Mouse (Mus musculus): ENCODE measurements around the gene Tmem150a. TPM values are rescaled to one million over a fixed set of nuclear protein-coding genes. Genes with fewer than 3 reads are reported as not detected.
A peak's percentile ranks its signal among the peaks of the same experiment; 100 is the strongest.

Gene Tmem150a
- polyA plus RNA-seq, 1 experiment from 2014 or later = 50.6 TPM

DNA sequence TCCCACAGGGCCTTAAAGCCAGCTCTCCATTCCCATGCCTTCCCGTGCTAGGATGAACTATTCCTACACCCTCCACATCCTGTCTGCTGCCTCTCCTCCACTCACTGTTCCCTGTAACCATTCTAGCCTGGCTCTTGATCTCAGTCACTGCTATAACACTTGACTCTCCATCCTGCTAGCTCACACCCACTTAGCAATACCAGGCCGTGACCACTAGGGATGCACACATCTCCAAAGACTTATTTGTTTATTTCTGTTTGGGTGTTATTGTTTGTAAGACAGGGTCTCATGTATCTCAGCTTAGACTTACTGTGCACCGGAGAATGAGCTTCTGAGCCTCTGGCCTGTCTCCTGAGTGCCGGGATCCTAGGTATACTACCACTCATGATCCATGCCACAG is 14.3 kb downstream of the Tmem150a start:
- H3K27me3 ChIP-seq (ENCODE audit: insufficient read depth, low read length) = no peaks in the 10 kb centered on the region
- no peak overlapping the region for H3K27ac ChIP-seq
- H3K9ac ChIP-seq (ENCODE audit: low read depth, low read length) = no peak overlapping the region
- H3K36me3 ChIP-seq (ENCODE audit: insufficient read depth, low read length) = no peaks in the 10 kb centered on the region
- H3K4me2 ChIP-seq (ENCODE audit: low read length) = no peak overlapping the region
- DNase-seq (ENCODE audit: low spot score) (no peak), ATAC-seq (replicated peaks; ENCODE audit: low FRiP score, low read depth) (no peak)
- H3K4me3 ChIP-seq (replicated peaks; ENCODE audit: low read depth, low read length) = no peak overlapping the region
- WGBS = 80% methylated on average over 4 of the region's 4 CpGs
- peaks cover 8% of the 10 kb centered on the region; the same call in 1 of the 2 replicates for H3K4me1 ChIP-seq (replicated peaks; ENCODE audit: insufficient read depth, low read length)
- no peaks in the 10 kb centered on the region for H3K9me3 ChIP-seq (replicated peaks; ENCODE audit: low read length)
- peak; percentile 15; the same call in 1 of the 2 replicates for TF ChIP-seq CTCF (IDR thresholded peaks at IDR 0.05; ENCODE audit: low read depth)

DNA sequence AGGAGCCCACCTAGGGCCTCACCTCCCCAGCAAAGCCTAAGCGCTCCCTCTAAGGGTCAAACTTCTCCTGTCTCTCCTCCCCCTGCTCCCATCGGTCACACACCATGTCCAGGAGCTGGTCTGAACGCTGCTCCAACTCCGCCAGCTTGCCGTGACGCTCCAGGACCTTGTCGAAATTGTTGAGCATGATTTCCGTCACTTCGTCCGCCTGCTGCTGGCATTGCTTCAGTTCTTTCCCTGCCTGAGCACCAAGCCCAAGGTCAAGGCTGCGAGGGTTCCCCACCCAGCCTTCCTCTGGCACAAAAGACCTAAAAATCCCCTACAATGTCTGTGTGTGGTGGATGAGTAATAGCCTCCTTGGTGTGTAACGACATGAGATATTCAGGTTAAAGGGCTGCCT is 14.8 kb downstream of the Tmem150a start:
- DNase-seq (ENCODE audit: low spot score) (no peak), ATAC-seq (replicated peaks; ENCODE audit: low FRiP score, low read depth) (no peak)
- 73% methylated on average over 12 of the region's 12 CpGs for WGBS
- Histone ChIP-seq H3K27me3 (ENCODE audit: insufficient read depth, low read length) (no peaks in the 10 kb centered on the region), H3K36me3 (ENCODE audit: insufficient read depth, low read length) (no peaks in the 10 kb centered on the region), H3K4me2 (ENCODE audit: low read length) (no peak overlapping the region), H3K9ac (ENCODE audit: low read depth, low read length) (no peak overlapping the region), H3K4me3 (replicated peaks; ENCODE audit: low read depth, low read length) (no peak overlapping the region), H3K4me1 (replicated peaks; ENCODE audit: insufficient read depth, low read length) (peaks cover 8% of the 10 kb centered on the region; the same call in 1 of the 2 replicates), H3K27ac (no peak overlapping the region), H3K9me3 (replicated peaks; ENCODE audit: low read length) (no peaks in the 10 kb centered on the region)
- no peak for TF ChIP-seq CTCF (IDR thresholded peaks at IDR 0.05; ENCODE audit: low read depth)

DNA sequence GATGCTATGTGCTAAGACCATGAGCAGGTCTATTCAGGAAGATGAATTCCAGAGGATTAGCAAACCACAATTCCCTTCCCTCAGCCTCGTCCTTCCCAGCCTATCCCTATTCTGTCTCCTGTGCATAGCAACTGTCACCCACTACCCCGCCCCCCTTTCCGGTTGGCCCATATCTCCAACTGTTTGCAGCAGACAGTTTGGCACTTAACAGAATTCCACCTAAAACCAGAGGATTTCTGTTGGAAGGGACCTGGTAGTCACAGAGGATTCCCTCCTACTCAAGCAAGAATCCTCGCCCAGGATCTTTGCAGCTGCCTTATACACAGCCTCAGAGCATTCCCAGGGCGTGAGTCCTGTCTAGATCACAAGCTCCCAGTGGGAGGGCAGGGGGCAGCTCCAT is 15.9 kb downstream of the Tmem150a start:
- Histone ChIP-seq H3K27ac (no peak overlapping the region), H3K27me3 (ENCODE audit: insufficient read depth, low read length) (no peaks in the 10 kb centered on the region), H3K4me3 (replicated peaks; ENCODE audit: low read depth, low read length) (no peak overlapping the region), H3K9me3 (replicated peaks; ENCODE audit: low read length) (no peaks in the 10 kb centered on the region), H3K4me1 (replicated peaks; ENCODE audit: insufficient read depth, low read length) (peaks cover 8% of the 10 kb centered on the region; the same call in 1 of the 2 replicates), H3K4me2 (ENCODE audit: low read length) (no peak overlapping the region), H3K9ac (ENCODE audit: low read depth, low read length) (no peak overlapping the region), H3K36me3 (ENCODE audit: insufficient read depth, low read length) (no peaks in the 10 kb centered on the region)
- no peak for TF ChIP-seq CTCF (IDR thresholded peaks at IDR 0.05; ENCODE audit: low read depth)
- ATAC-seq (replicated peaks; ENCODE audit: low FRiP score, low read depth) (no peak), DNase-seq (ENCODE audit: low spot score) (peak; percentile 57)
- WGBS = 45% methylated on average over 5 of the region's 5 CpGs

DNA sequence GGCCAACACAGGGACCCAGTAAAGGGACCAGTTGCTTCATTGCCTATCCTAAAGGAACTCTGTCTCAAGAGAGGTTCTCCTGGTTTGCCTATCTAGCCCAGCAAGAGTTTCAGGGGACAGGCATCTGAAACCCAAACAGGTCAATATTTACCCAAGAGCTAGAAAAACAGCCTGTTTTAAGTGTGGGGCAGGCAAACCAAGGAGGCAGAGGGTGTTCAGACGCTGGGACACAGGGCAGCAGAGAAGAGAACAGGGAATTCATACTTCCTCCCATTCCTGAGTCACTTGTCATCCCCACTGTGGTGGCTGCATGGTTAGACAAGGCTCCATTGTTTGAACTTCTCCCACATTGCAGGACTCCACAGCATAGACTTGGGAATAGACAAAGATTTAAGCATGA is 16.3 kb downstream of the Tmem150a start:
- 25% methylated on average over 1 of the region's 1 CpGs for WGBS
- no peak overlapping the region for H3K4me3 ChIP-seq (replicated peaks; ENCODE audit: low read depth, low read length)
- no peak for DNase-seq (ENCODE audit: low spot score)
- H3K36me3 ChIP-seq (ENCODE audit: insufficient read depth, low read length) = no peaks in the 10 kb centered on the region
- no peak overlapping the region for H3K4me2 ChIP-seq (ENCODE audit: low read length)
- no peak for TF ChIP-seq CTCF (IDR thresholded peaks at IDR 0.05; ENCODE audit: low read depth)
- no peak overlapping the region for H3K9ac ChIP-seq (ENCODE audit: low read depth, low read length)
- no peaks in the 10 kb centered on the region for H3K9me3 ChIP-seq (replicated peaks; ENCODE audit: low read length)
- H3K27me3 ChIP-seq (ENCODE audit: insufficient read depth, low read length) = no peaks in the 10 kb centered on the region
- H3K4me1 ChIP-seq (replicated peaks; ENCODE audit: insufficient read depth, low read length) = peaks cover 8% of the 10 kb centered on the region; the same call in 1 of the 2 replicates
- no peak overlapping the region for H3K27ac ChIP-seq
- no peak for ATAC-seq (replicated peaks; ENCODE audit: low FRiP score, low read depth)

DNA sequence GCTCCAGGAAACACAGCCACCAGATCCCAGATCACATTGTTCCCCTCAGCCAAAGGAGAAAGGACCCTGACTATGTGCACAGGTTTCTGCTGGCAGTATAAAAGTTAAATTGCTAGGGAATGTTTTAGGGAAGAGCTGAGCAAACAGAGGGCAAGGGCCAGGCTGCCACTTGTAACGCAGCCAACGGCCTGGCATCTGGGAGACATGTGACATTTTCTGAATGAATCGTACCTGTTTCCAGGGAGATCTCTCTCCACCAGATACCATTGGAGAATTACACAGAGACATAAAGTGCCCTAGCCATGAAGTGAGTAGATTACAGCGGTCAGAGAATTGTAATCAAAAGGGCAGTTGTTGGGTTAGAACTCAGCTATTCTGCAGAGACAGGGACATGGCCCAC is 17.9 kb downstream of the Tmem150a start:
- no peak overlapping the region for H3K4me3 ChIP-seq (replicated peaks; ENCODE audit: low read depth, low read length)
- H3K9me3 ChIP-seq (replicated peaks; ENCODE audit: low read length) = no peaks in the 10 kb centered on the region
- peaks cover 8% of the 10 kb centered on the region; the same call in 1 of the 2 replicates for H3K4me1 ChIP-seq (replicated peaks; ENCODE audit: insufficient read depth, low read length)
- DNase-seq (ENCODE audit: low spot score) (no peak), ATAC-seq (replicated peaks; ENCODE audit: low FRiP score, low read depth) (no peak)
- H3K36me3 ChIP-seq (ENCODE audit: insufficient read depth, low read length) = no peaks in the 10 kb centered on the region
- no peaks in the 10 kb centered on the region for H3K27me3 ChIP-seq (ENCODE audit: insufficient read depth, low read length)
- TF ChIP-seq CTCF (IDR thresholded peaks at IDR 0.05; ENCODE audit: low read depth) = no peak
- 84% methylated on average over 4 of the region's 4 CpGs for WGBS
- H3K27ac ChIP-seq = no peak overlapping the region
- no peak overlapping the region for H3K4me2 ChIP-seq (ENCODE audit: low read length)
- H3K9ac ChIP-seq (ENCODE audit: low read depth, low read length) = no peak overlapping the region

DNA sequence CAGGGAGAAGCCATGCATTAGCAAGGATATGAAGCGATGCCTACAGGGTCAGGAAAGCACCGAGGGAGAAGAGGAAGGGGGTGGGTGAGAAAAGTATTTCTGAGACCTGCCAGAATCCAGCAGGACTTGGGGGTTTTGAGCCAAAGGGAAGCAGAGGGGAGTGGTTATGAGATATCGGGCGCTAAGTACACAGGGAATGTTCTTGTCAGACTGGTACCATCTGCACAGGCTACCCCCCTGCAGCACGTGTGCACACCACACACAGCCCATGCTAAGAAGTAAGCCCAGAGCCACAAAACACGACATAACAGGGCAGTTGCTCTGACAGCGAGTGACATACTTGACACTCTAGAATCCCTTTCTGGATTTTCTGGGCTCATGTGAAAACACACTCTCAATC is 19.0 kb downstream of the Tmem150a start:
- no peaks in the 10 kb centered on the region for H3K36me3 ChIP-seq (ENCODE audit: insufficient read depth, low read length)
- peaks cover 8% of the 10 kb centered on the region; the same call in 1 of the 2 replicates for H3K4me1 ChIP-seq (replicated peaks; ENCODE audit: insufficient read depth, low read length)
- no peak overlapping the region for H3K4me2 ChIP-seq (ENCODE audit: low read length)
- H3K27me3 ChIP-seq (ENCODE audit: insufficient read depth, low read length) = no peaks in the 10 kb centered on the region
- no peak overlapping the region for H3K4me3 ChIP-seq (replicated peaks; ENCODE audit: low read depth, low read length)
- DNase-seq (ENCODE audit: low spot score) = no peak
- H3K9me3 ChIP-seq (replicated peaks; ENCODE audit: low read length) = no peaks in the 10 kb centered on the region
- no peak for ATAC-seq (replicated peaks; ENCODE audit: low FRiP score, low read depth)
- 63% methylated on average over 7 of the region's 7 CpGs for WGBS
- TF ChIP-seq CTCF (IDR thresholded peaks at IDR 0.05; ENCODE audit: low read depth) = no peak
- H3K27ac ChIP-seq = no peak overlapping the region
- H3K9ac ChIP-seq (ENCODE audit: low read depth, low read length) = no peak overlapping the region

Data from kidney, postnatal 0 days (tissue).